Mouse (Mus musculus): ENCODE results near the gene Aprt. TPM values are rescaled to one million over a fixed set of nuclear protein-coding genes. Genes with fewer than 3 reads are reported as not detected.

Gene Aprt
- total RNA-seq, 1 experiment, result 400 TPM

GRCm38 (mm10) chr8:122569996-122570395, 6.7 kb downstream of the Aprt start:
- peak overlapping the region; percentile 100; the same call in 1 of the 2 replicates for H3K9ac ChIP-seq (ENCODE audit: insufficient read depth, low read depth, low read length, poor library complexity, severe bottlenecking)
- no peak overlapping the region for H3K27ac ChIP-seq (ENCODE audit: insufficient read depth, low read depth, low read length, poor library complexity, severe bottlenecking)
- no peak for TF ChIP-seq MAFK (IDR thresholded peaks at IDR 0.05; ENCODE audit: insufficient read depth, low read depth, low read length)
- no peak for TF ChIP-seq ZC3H11A (IDR thresholded peaks at IDR 0.05; ENCODE audit: borderline replicate concordance, low read depth, low read length)
- no peak for TF ChIP-seq HCFC1 (IDR thresholded peaks at IDR 0.05; ENCODE audit: borderline replicate concordance, insufficient read depth, low read length)
- TF ChIP-seq ZNF384 (IDR thresholded peaks at IDR 0.05; ENCODE audit: low read depth, low read length), result no peak
- H3K4me3 ChIP-seq (ENCODE audit: insufficient read depth in 1 of 2, low read depth in 1 of 2, low read length in 2 of 2, poor library complexity in 1 of 2, severe bottlenecking in 1 of 2), result peak overlapping the region; percentile 10 to 99; a peak in 3 of 4 replicates
- H3K9me3 ChIP-seq (ENCODE audit: control insufficient read depth, insufficient read depth, low read depth, low read length), result no peaks in the 10 kb centered on the region
- in situ Hi-C loops (cut with MboI; ENCODE audit: low sequenced_read_pairs in 2 of 2, unreplicated experiment in 2 of 2), result no loop called here
- peaks cover 49% of the 10 kb centered on the region for H3K36me3 ChIP-seq (ENCODE audit: control insufficient read depth, insufficient read depth, low read length, poor library complexity, severe bottlenecking)
- peaks cover 12 to 22% of the 10 kb centered on the region in 2 experiments for H3K4me1 ChIP-seq (ENCODE audit: control insufficient read depth in 2 of 2, insufficient read depth in 2 of 2, low read length in 2 of 2, poor library complexity in 1 of 2)
- no peak for DNase-seq (ENCODE audit: low read depth, low spot score)

GRCm38 (mm10) chr8:122569329-122569728, 7.4 kb downstream of the Aprt start:
- Histone ChIP-seq H3K4me1 (ENCODE audit: control insufficient read depth in 2 of 2, insufficient read depth in 2 of 2, low read length in 2 of 2, poor library complexity in 1 of 2) (peaks cover 12 to 17% of the 10 kb centered on the region in 2 experiments), H3K36me3 (ENCODE audit: control insufficient read depth, insufficient read depth, low read length, poor library complexity, severe bottlenecking) (peaks cover 44% of the 10 kb centered on the region)

GRCm38 (mm10) chr8:122568881-122569309, 7.8 kb downstream of the Aprt start:
- Histone ChIP-seq H3K9me3 (ENCODE audit: control insufficient read depth, insufficient read depth, low read depth, low read length) (no peaks in the 10 kb centered on the region), H3K36me3 (ENCODE audit: control insufficient read depth, insufficient read depth, low read length, poor library complexity, severe bottlenecking) (peaks cover 44% of the 10 kb centered on the region), H3K4me1 (ENCODE audit: control insufficient read depth in 2 of 2, insufficient read depth in 2 of 2, low read length in 2 of 2, poor library complexity in 1 of 2) (peaks cover 10 to 17% of the 10 kb centered on the region in 2 experiments), H3K27ac (ENCODE audit: insufficient read depth, low read depth, low read length, poor library complexity, severe bottlenecking) (peak overlapping the region; percentile 24; the same call in 1 of the 2 replicates), H3K9ac (ENCODE audit: insufficient read depth, low read depth, low read length, poor library complexity, severe bottlenecking) (peak overlapping the region; percentile 100), H3K4me3 (ENCODE audit: insufficient read depth in 1 of 2, low read depth in 1 of 2, low read length in 2 of 2, poor library complexity in 1 of 2, severe bottlenecking in 1 of 2) (peak overlapping the region; percentile 73 to 99)
- TF ChIP-seq CHD2 (IDR thresholded peaks at IDR 0.05; ENCODE audit: low read depth, low read length) (no peak), HCFC1 (IDR thresholded peaks at IDR 0.05; ENCODE audit: borderline replicate concordance, insufficient read depth, low read length) (no peak), MAFK (IDR thresholded peaks at IDR 0.05; ENCODE audit: insufficient read depth, low read depth, low read length) (no peak), ZC3H11A (IDR thresholded peaks at IDR 0.05; ENCODE audit: borderline replicate concordance, low read depth, low read length) (no peak), ZNF384 (IDR thresholded peaks at IDR 0.05; ENCODE audit: low read depth, low read length) (no peak)
- no peak for DNase-seq (ENCODE audit: low read depth, low spot score)
- in situ Hi-C loops (cut with MboI; ENCODE audit: low sequenced_read_pairs in 2 of 2, unreplicated experiment in 2 of 2), result no loop called here

More at GRCm38 (mm10) chr8:122569329-122569728, 7.4 kb downstream of the Aprt start:
- Histone ChIP-seq H3K9me3 (ENCODE audit: control insufficient read depth, insufficient read depth, low read depth, low read length) (no peaks in the 10 kb centered on the region), H3K4me3 (ENCODE audit: insufficient read depth in 1 of 2, low read depth in 1 of 2, low read length in 2 of 2, poor library complexity in 1 of 2, severe bottlenecking in 1 of 2) (peak overlapping the region; percentile 73 to 99), H3K9ac (ENCODE audit: insufficient read depth, low read depth, low read length, poor library complexity, severe bottlenecking) (peak overlapping the region; percentile 100), H3K27ac (ENCODE audit: insufficient read depth, low read depth, low read length, poor library complexity, severe bottlenecking) (peak overlapping the region; percentile 24; the same call in 1 of the 2 replicates)
- in situ Hi-C loops (cut with MboI; ENCODE audit: low sequenced_read_pairs in 2 of 2, unreplicated experiment in 2 of 2), result no loop called here
- DNase-seq (ENCODE audit: low read depth, low spot score), result no peak
- no peak for TF ChIP-seq ZNF384 (IDR thresholded peaks at IDR 0.05; ENCODE audit: low read depth, low read length)
- no peak for TF ChIP-seq CHD2 (IDR thresholded peaks at IDR 0.05; ENCODE audit: low read depth, low read length)
- no peak for TF ChIP-seq MAFK (IDR thresholded peaks at IDR 0.05; ENCODE audit: insufficient read depth, low read depth, low read length)
- TF ChIP-seq ZC3H11A (IDR thresholded peaks at IDR 0.05; ENCODE audit: borderline replicate concordance, low read depth, low read length), result no peak
- no peak for TF ChIP-seq HCFC1 (IDR thresholded peaks at IDR 0.05; ENCODE audit: borderline replicate concordance, insufficient read depth, low read length)

- Histone ChIP-seq H3K9me3 (ENCODE audit: control insufficient read depth, insufficient read depth, low read depth, low read length) (no peaks in the 10 kb centered on the region), H3K4me1 (ENCODE audit: control insufficient read depth in 2 of 2, insufficient read depth in 2 of 2, low read length in 2 of 2, poor library complexity in 1 of 2) (peaks cover 9 to 15% of the 10 kb centered on the region in 2 experiments), H3K9ac (ENCODE audit: insufficient read depth, low read depth, low read length, poor library complexity, severe bottlenecking) (peak overlapping the region; percentile 100), H3K4me3 (ENCODE audit: insufficient read depth in 1 of 2, low read depth in 1 of 2, low read length in 2 of 2, poor library complexity in 1 of 2, severe bottlenecking in 1 of 2) (peak overlapping the region; percentile 73 to 99), H3K36me3 (ENCODE audit: control insufficient read depth, insufficient read depth, low read length, poor library complexity, severe bottlenecking) (peaks cover 43% of the 10 kb centered on the region), H3K27ac (ENCODE audit: insufficient read depth, low read depth, low read length, poor library complexity, severe bottlenecking) (peak overlapping the region; percentile 95)
- in situ Hi-C loops (cut with MboI; ENCODE audit: low sequenced_read_pairs in 2 of 2, unreplicated experiment in 2 of 2), result no loop called here
- DNase-seq (ENCODE audit: low read depth, low spot score), result no peak
- TF ChIP-seq MAFK (IDR thresholded peaks at IDR 0.05; ENCODE audit: insufficient read depth, low read depth, low read length) (no peak), ZC3H11A (IDR thresholded peaks at IDR 0.05; ENCODE audit: borderline replicate concordance, low read depth, low read length) (no peak), HCFC1 (IDR thresholded peaks at IDR 0.05; ENCODE audit: borderline replicate concordance, insufficient read depth, low read length) (no peak), ZNF384 (IDR thresholded peaks at IDR 0.05; ENCODE audit: low read depth, low read length) (no peak), CHD2 (IDR thresholded peaks at IDR 0.05; ENCODE audit: low read depth, low read length) (no peak)
These were observed 8.6 kb downstream of the Aprt start for GRCm38 (mm10) chr8:122568109-122568504.

Data from ES-E14 (cell line).